Mouse (Mus musculus) heart, embryonic 11.5 days (tissue): Measurements from ENCODE around the gene Timm22. TPM values are rescaled to one million over a fixed set of nuclear protein-coding genes. Genes with fewer than 3 reads are reported as not detected.

Experiments
- ATAC-seq: fragments of 200-750 bp; cut with Nextera tagmentation; replicated peaks from 2 replicates; pipeline ENCODE4 v1.8.0; 2017; ENCODE audit warnings: moderate library complexity; ENCODE audit not compliant: insufficient number of reproducible peaks, low FRiP score, low TSS enrichment
- H3K27ac ChIP-seq: fragments of 300-500 bp; sonication (generic); 2 replicates; pipeline ENCODE4 v1.5.1; 2014; ENCODE audit warnings: mild to moderate bottlenecking, low read depth, low read length
- H3K27me3 ChIP-seq: fragments of 300-500 bp; sonication (generic); 2 replicates; pipeline ENCODE4 v1.6.1; 2014; ENCODE audit warnings: mild to moderate bottlenecking, low read length, mixed read lengths; ENCODE audit not compliant: control insufficient read depth, insufficient read depth
- H3K36me3 ChIP-seq: fragments of 300-500 bp; sonication (generic); 2 replicates; pipeline ENCODE4 v1.6.1; 2014; ENCODE audit warnings: mild to moderate bottlenecking, low read length, moderate library complexity, mixed read lengths; ENCODE audit not compliant: control insufficient read depth, insufficient read depth
- H3K4me1 ChIP-seq: fragments of 300-500 bp; sonication (generic); 2 replicates; pipeline ENCODE4 v1.6.1; 2014; ENCODE audit warnings: low read length; ENCODE audit not compliant: control insufficient read depth, insufficient read depth
- H3K4me2 ChIP-seq: fragments of 300-500 bp; sonication (generic); 2 replicates; pipeline ENCODE4 v1.6.1; 2014; ENCODE audit warnings: mild to moderate bottlenecking, moderate library complexity
- H3K4me3 ChIP-seq: fragments of 300-500 bp; sonication (generic); 2 replicates; pipeline ENCODE4 v1.5.1; 2014; ENCODE audit warnings: low read depth, low read length
- H3K9ac ChIP-seq: fragments of 300-500 bp; sonication (generic); 2 replicates; pipeline ENCODE4 v1.6.1; 2014; ENCODE audit warnings: mild to moderate bottlenecking, low read depth, low read length, moderate library complexity
- H3K9me3 ChIP-seq: fragments of 300-500 bp; sonication (generic); replicated peaks from 2 replicates; pipeline ENCODE4 v1.6.1; 2016; ENCODE audit warnings: low read length; ENCODE audit not compliant: control insufficient read depth
- WGBS: fragments of 180-500 bp; shearing (Covaris S2); extraction: QIAGEN DNeasy Blood & Tissue Kit; methylation state at CpG from one replicate; pipeline ENCODE4 v1.1.7; 2014; ENCODE audit not compliant: insufficient replicate concordance; 5-methylcytosine and 5-hydroxymethylcytosine counted together
- polyA plus RNA-seq: library from polyadenylated mRNA; unstranded; fragments of >200 nt; fragmentation: Nextera tagmentation; extraction: Ambion mirVana; gene quantifications from 2 replicates; pipeline ENCODE4 v1.2.1, GENCODE M21; 2014

The Timm22 gene
- polyA plus RNA-seq, 1 experiment from 2014 or later = 110 TPM

GRCm38 (mm10) chr11:76450202-76450561, 43.4 kb downstream of the Timm22 start:
- Histone ChIP-seq H3K4me2 (no peak overlapping the region), H3K9ac (peak overlapping the region; percentile 22; the same call in 1 of the 2 replicates), H3K36me3 (peaks cover 8% of the 10 kb centered on the region; the same call in 1 of the 2 replicates), H3K4me1 (peaks cover 25% of the 10 kb centered on the region), H3K27ac (no peak overlapping the region), H3K27me3 (no peaks in the 10 kb centered on the region), H3K9me3 (no peaks in the 10 kb centered on the region), H3K4me3 (no peak overlapping the region)
- no peak for ATAC-seq
- WGBS = 51% methylated on average over 3 of the region's 3 CpGs

GRCm38 (mm10) chr11:76454492-76454891, 47.7 kb downstream of the Timm22 start:
- Histone ChIP-seq H3K27me3 (no peaks in the 10 kb centered on the region), H3K9me3 (no peaks in the 10 kb centered on the region), H3K4me2 (no peak overlapping the region), H3K36me3 (peaks cover 16% of the 10 kb centered on the region), H3K9ac (no peak overlapping the region), H3K27ac (no peak overlapping the region), H3K4me3 (no peak overlapping the region), H3K4me1 (peaks cover 16% of the 10 kb centered on the region)
- ATAC-seq = no peak; the same call in 1 of the 2 replicates
- WGBS = 48% methylated on average over 5 of the region's 5 CpGs

- Histone ChIP-seq H3K27ac (no peak overlapping the region), H3K9ac (no peak overlapping the region), H3K4me3 (no peak overlapping the region), H3K4me2 (no peak overlapping the region), H3K27me3 (no peaks in the 10 kb centered on the region), H3K36me3 (peaks cover 13% of the 10 kb centered on the region), H3K9me3 (no peaks in the 10 kb centered on the region), H3K4me1 (peaks cover 8% of the 10 kb centered on the region)
- 18% methylated on average over 6 of the region's 6 CpGs for WGBS
- no peak for ATAC-seq
Measured at GRCm38 (mm10) chr11:76456233-76456632, 49.5 kb downstream of the Timm22 start.

DNA sequence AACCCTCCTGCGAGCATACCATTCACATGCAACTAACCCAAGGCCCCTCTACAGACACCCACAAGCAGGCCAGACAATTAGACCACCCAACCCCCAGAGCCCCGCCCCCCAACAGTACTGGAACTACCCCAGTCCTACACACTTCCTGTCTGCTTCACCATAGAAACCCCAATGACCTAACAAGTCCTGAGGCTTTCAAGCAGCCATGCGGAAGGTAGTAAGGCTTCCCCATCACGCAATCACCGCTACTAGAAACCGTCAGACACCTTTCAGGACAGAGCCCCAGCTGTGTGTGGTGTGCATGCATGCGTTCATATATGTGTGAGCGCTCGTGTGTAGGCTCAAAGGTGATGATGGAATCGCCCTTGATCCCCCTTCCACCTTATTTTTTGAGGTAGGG, 50.1 kb downstream of the Timm22 start:
- WGBS = 73% methylated on average over 10 of the region's 10 CpGs
- Histone ChIP-seq H3K27ac (no peak overlapping the region), H3K27me3 (no peaks in the 10 kb centered on the region), H3K4me3 (no peak overlapping the region), H3K4me2 (no peak overlapping the region), H3K9ac (no peak overlapping the region), H3K4me1 (peaks cover 8% of the 10 kb centered on the region), H3K9me3 (no peaks in the 10 kb centered on the region), H3K36me3 (peaks cover 14% of the 10 kb centered on the region)
- no peak for ATAC-seq

GRCm38 (mm10) chr11:76458730-76459129, 52.0 kb downstream of the Timm22 start:
- H3K4me3 ChIP-seq = no peak overlapping the region
- no peak overlapping the region for H3K4me2 ChIP-seq
- peaks cover 23% of the 10 kb centered on the region for H3K36me3 ChIP-seq
- no peaks in the 10 kb centered on the region for H3K9me3 ChIP-seq
- WGBS = 77% methylated on average over 9 of the region's 9 CpGs
- ATAC-seq = no peak
- H3K4me1 ChIP-seq = peaks cover 10% of the 10 kb centered on the region
- no peak overlapping the region for H3K9ac ChIP-seq
- no peak overlapping the region for H3K27ac ChIP-seq
- no peaks in the 10 kb centered on the region for H3K27me3 ChIP-seq

GRCm38 (mm10) chr11:76459489-76459888, 52.7 kb downstream of the Timm22 start:
- 53% methylated on average over 3 of the region's 3 CpGs for WGBS
- Histone ChIP-seq H3K4me3 (no peak overlapping the region), H3K9ac (no peak overlapping the region), H3K9me3 (no peaks in the 10 kb centered on the region), H3K4me2 (no peak overlapping the region), H3K36me3 (peaks cover 18% of the 10 kb centered on the region), H3K27ac (no peak overlapping the region), H3K27me3 (no peaks in the 10 kb centered on the region), H3K4me1 (peaks cover 14% of the 10 kb centered on the region)
- ATAC-seq = no peak

DNA sequence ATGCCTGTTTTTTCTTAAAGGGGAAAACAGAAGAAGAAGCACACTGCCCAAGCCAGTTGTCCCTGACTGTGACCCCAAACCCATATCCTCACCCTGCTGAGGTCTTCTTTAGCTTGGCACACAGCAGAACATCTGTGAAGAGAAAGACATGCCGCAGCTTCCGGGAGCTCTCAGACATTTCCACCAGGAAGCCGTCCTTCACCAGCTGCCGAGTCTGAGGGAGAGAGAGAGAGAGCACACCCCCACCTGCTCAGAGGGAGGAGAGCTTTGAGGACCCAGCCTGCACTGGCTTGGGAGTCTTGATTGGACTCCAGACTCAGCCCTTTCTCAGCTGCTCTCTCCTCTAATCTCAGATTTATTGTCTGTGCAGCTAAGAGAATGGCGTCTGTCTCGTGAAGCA, 54.4 kb downstream of the Timm22 start:
- H3K27ac ChIP-seq = no peak overlapping the region
- no peak overlapping the region for H3K9ac ChIP-seq
- no peak overlapping the region for H3K4me3 ChIP-seq
- peaks cover 14% of the 10 kb centered on the region for H3K4me1 ChIP-seq
- H3K36me3 ChIP-seq = peaks cover 10% of the 10 kb centered on the region
- 67% methylated on average over 6 of the region's 6 CpGs for WGBS
- no peak overlapping the region for H3K4me2 ChIP-seq
- no peaks in the 10 kb centered on the region for H3K9me3 ChIP-seq
- no peak for ATAC-seq
- H3K27me3 ChIP-seq = no peaks in the 10 kb centered on the region

- Histone ChIP-seq H3K9me3 (no peaks in the 10 kb centered on the region), H3K4me2 (no peak overlapping the region), H3K27ac (no peak overlapping the region), H3K4me1 (peaks cover 11% of the 10 kb centered on the region), H3K4me3 (no peak overlapping the region), H3K27me3 (no peaks in the 10 kb centered on the region), H3K9ac (no peak overlapping the region), H3K36me3 (peaks cover 10% of the 10 kb centered on the region)
- WGBS = 83% methylated on average over 5 of the region's 5 CpGs
- no peak for ATAC-seq
Measured at GRCm38 (mm10) chr11:76461696-76462095, 54.9 kb downstream of the Timm22 start.

- no peaks in the 10 kb centered on the region for H3K27me3 ChIP-seq
- H3K4me2 ChIP-seq = no peak overlapping the region
- H3K27ac ChIP-seq = no peak overlapping the region
- H3K9ac ChIP-seq = no peak overlapping the region
- ATAC-seq = no peak
- H3K36me3 ChIP-seq = peaks cover 10% of the 10 kb centered on the region
- no peak overlapping the region for H3K4me3 ChIP-seq
- H3K4me1 ChIP-seq = peaks cover 39% of the 10 kb centered on the region
- WGBS = 67% methylated on average over 4 of the region's 4 CpGs
- no peaks in the 10 kb centered on the region for H3K9me3 ChIP-seq
Measured at GRCm38 (mm10) chr11:76465879-76466278, 59.1 kb downstream of the Timm22 start.
